Mouse (Mus musculus) embryonic facial prominence, embryonic 10.5 days (tissue): Measurements from ENCODE around the gene Vcl. TPM values are rescaled to one million over a fixed set of nuclear protein-coding genes. Genes with fewer than 3 reads are reported as not detected.

Experiments
- DNase-seq: peaks from one replicate; pipeline ENCODE4 v3.0.0-alpha.2; 2017; ENCODE audit warnings: low spot score
- H3K27ac ChIP-seq: fragments of 300-500 bp; sonication (generic); replicated peaks from 2 replicates; pipeline ENCODE4 v1.5.1; 2016; ENCODE audit warnings: mild to moderate bottlenecking
- H3K27me3 ChIP-seq: fragments of 300-500 bp; sonication (generic); replicated peaks from 2 replicates; pipeline ENCODE4 v1.6.1; 2016; ENCODE audit warnings: low read depth, mild to moderate bottlenecking; ENCODE audit not compliant: poor library complexity, severe bottlenecking
- H3K36me3 ChIP-seq: fragments of 300-500 bp; sonication (generic); replicated peaks from 2 replicates; pipeline ENCODE4 v1.6.1; 2016; ENCODE audit warnings: mild to moderate bottlenecking, moderate library complexity
- H3K4me1 ChIP-seq: fragments of 300-500 bp; sonication (generic); 2 replicates; pipeline ENCODE4 v1.6.1; 2016
- H3K4me3 ChIP-seq: fragments of 300-500 bp; sonication (generic); 2 replicates; pipeline ENCODE4 v1.5.1; 2016; ENCODE audit warnings: mild to moderate bottlenecking, moderate library complexity
- H3K9me3 ChIP-seq: fragments of 300-500 bp; sonication (generic); 2 replicates; pipeline ENCODE4 v1.6.1; 2016; ENCODE audit warnings: mild to moderate bottlenecking
- WGBS: fragments of 180-500 bp; shearing (Covaris S2); methylation state at CpG from one replicate; pipeline ENCODE4 v1.1.7; 2016; 5-methylcytosine and 5-hydroxymethylcytosine counted together
- polyA plus RNA-seq: library from polyadenylated mRNA; unstranded; fragments of >200 nt; fragmentation: Nextera tagmentation; extraction: Ambion mirVana; gene quantifications from 2 replicates; pipeline ENCODE4 v1.2.1, GENCODE M21; 2016

Vcl gene
- polyA plus RNA-seq, 1 experiment from 2014 or later, result 36.4 TPM

DNA sequence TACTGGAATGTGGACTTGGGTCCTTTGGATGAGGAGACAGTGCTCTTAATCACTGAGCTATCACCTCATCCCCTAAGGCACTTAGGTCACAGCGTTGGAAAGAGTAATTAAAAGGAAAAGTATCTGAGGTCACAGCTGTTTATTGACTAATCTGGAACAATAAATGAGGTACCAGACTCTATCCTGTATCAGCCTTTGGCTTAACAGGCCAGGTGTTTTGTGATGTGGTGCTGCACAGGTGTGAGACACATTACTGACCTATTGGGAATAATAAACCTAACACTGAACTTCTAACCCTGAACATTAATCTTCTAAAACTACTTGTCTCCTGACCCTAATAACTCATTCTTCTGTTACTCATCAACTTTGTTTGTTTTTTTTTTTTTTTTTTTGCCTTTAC lies 33.3 kb downstream of the Vcl start:
- no peaks in the 10 kb centered on the region for H3K36me3 ChIP-seq
- no peak overlapping the region for H3K4me3 ChIP-seq
- DNase-seq, result no peak
- no peaks in the 10 kb centered on the region for H3K4me1 ChIP-seq
- no peak overlapping the region for H3K27ac ChIP-seq
- no peaks in the 10 kb centered on the region for H3K27me3 ChIP-seq
- H3K9me3 ChIP-seq, result no peaks in the 10 kb centered on the region
- 67% methylated on average over 1 of the region's 1 CpGs for WGBS

DNA sequence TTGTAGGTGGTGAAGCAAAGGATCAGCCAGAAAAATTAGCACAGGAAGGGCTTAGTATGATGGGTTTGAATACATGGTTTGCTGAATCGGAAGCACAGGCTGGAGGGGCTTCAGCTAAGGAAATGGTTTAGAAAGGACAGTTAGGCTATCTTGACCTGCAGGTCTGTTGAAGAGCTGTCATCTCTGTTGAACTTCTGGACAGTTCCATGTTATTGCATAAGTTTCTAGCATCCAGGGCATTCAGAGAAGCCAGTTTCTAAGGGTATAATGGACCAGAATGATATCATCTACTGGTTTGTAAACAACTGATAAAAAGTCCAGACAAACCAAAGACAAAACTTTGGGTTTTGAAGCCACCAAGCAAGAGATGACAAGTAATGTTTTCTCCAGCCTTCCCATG lies 33.7 kb downstream of the Vcl start:
- WGBS, result 83% methylated on average over 1 of the region's 1 CpGs
- H3K4me1 ChIP-seq, result no peaks in the 10 kb centered on the region
- no peaks in the 10 kb centered on the region for H3K27me3 ChIP-seq
- no peaks in the 10 kb centered on the region for H3K9me3 ChIP-seq
- no peaks in the 10 kb centered on the region for H3K36me3 ChIP-seq
- DNase-seq, result no peak
- H3K27ac ChIP-seq, result no peak overlapping the region
- no peak overlapping the region for H3K4me3 ChIP-seq

DNA sequence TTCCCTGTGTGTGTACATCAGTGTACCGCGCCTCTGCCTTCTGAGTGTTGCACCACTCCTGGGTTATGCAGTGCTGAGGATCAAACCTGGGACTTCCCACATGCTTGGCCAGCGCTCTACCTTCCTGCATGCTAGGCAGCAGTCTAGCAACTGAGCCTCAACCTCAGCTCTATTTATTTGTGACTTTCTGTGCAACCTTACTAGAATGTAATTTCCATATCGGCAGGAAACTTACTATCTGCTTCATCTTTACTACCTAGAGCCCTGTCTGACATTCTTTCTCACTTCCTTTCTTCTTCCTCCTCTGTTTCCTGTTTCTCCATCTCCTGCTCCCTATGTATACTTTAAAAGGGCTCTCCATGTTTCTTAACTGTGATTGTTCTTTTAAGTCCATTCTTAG lies 34.7 kb downstream of the Vcl start:
- Histone ChIP-seq H3K27me3 (no peaks in the 10 kb centered on the region), H3K9me3 (no peaks in the 10 kb centered on the region), H3K36me3 (no peaks in the 10 kb centered on the region), H3K4me3 (no peak overlapping the region), H3K27ac (no peak overlapping the region), H3K4me1 (no peaks in the 10 kb centered on the region)
- no peak for DNase-seq
- WGBS, result 93% methylated on average over 4 of the region's 4 CpGs

DNA sequence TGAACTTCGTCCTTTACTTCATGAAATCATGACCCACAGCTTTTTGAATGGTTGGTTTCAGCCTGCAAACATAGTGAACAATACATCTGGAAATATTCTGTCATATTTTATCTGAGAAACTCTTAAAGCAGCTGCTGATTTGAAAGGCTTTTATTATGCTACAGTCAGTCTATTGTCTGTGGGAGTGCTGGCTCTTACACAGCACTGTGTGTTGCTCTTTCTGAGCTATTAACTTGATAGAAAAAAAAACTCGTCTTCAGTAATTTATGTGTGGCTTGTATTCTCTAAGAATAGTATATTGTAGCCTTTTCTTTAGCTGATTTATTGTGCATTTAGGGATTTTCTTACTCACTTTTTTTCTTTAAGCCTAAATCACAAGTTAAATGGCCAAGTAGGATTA lies 35.1 kb downstream of the Vcl start:
- 81% methylated on average over 2 of the region's 2 CpGs for WGBS
- Histone ChIP-seq H3K4me1 (no peaks in the 10 kb centered on the region), H3K9me3 (no peaks in the 10 kb centered on the region), H3K27me3 (no peaks in the 10 kb centered on the region), H3K4me3 (no peak overlapping the region), H3K27ac (no peak overlapping the region), H3K36me3 (no peaks in the 10 kb centered on the region)
- DNase-seq, result no peak

DNA sequence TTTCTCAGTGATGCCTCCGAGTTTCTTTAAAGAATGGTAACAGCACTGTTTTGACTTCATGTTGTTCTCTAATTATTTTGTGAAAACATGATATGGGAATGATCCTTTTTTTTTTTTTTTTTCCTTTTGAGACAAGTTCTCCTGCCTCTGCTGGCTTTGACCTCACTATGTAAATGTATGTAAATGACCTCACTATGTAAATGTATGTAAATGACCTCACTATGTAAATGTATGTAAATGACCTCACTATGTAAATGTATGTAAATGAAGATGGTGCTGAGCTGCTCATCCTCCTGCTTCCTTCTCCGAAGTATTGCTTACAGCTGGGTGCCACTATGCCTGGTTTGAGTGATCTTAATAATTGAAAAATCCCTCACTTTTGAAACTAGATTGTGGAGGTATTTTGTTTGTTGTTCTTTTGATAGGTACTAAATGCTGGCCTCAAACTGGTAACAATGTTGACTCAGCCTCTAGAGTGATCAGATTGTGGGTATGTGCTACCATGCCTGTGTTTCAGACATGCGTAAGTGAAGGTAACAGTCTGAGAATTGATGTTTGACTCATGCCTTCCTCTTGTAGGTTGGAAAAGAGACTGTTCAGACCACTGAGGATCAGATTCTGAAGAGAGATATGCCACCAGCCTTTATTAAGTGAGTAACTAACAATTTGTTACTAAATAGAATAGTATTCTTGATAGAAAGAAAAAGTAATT lies 37.9 kb downstream of the Vcl start:
- Histone ChIP-seq H3K4me1 (no peaks in the 10 kb centered on the region), H3K4me3 (no peak overlapping the region), H3K9me3 (no peaks in the 10 kb centered on the region), H3K36me3 (no peaks in the 10 kb centered on the region), H3K27me3 (no peaks in the 10 kb centered on the region), H3K27ac (no peak overlapping the region)
- 91% methylated on average over 3 of the region's 3 CpGs for WGBS
- no peak for DNase-seq

DNA sequence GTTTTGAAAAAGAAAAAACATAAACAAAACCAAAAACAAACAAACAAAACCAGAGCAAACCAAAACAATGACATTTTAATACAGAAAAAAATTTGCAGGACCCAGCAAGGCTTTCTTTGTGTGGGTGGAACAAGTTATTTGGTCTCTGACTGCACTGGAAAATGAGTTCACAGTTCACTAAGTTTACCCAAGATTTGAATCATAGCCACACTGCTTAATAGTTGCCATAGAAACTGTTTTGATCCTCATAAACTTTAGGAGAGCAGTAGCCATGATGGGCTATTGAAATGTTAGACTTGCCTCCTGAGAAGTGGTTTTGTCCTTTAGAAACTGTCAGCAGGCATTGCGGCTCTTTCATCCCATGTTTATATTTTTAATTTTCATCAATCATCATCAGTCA lies 39.9 kb downstream of the Vcl start:
- Histone ChIP-seq H3K4me1 (no peaks in the 10 kb centered on the region), H3K9me3 (no peaks in the 10 kb centered on the region), H3K36me3 (no peaks in the 10 kb centered on the region), H3K27ac (no peak overlapping the region), H3K4me3 (no peak overlapping the region), H3K27me3 (no peaks in the 10 kb centered on the region)
- WGBS, result 96% methylated on average over 1 of the region's 1 CpGs
- DNase-seq, result no peak

DNA sequence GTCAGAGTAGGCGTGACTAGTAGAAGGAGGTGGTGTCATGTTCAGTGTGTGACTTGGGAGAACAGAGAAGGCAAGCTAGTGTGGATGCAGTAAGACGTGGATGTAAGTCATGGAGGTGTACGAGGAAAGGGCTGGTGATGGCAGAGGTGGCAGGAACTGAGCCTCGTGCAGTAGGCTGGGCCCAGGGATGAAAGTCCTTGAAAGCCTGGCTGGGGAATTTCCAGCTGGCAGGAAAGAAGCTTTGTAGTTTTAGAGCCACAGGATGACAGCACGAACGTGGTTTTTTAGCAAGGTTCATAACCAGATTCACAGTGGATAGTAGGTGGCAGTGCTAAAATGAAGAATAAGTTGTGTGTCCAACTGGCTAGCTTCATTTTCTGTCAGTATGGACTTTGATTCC lies 41.2 kb downstream of the Vcl start:
- no peaks in the 10 kb centered on the region for H3K27me3 ChIP-seq
- H3K36me3 ChIP-seq, result no peaks in the 10 kb centered on the region
- no peaks in the 10 kb centered on the region for H3K4me1 ChIP-seq
- 72% methylated on average over 6 of the region's 6 CpGs for WGBS
- no peak overlapping the region for H3K27ac ChIP-seq
- H3K9me3 ChIP-seq, result no peaks in the 10 kb centered on the region
- no peak overlapping the region for H3K4me3 ChIP-seq
- DNase-seq, result no peak

DNA sequence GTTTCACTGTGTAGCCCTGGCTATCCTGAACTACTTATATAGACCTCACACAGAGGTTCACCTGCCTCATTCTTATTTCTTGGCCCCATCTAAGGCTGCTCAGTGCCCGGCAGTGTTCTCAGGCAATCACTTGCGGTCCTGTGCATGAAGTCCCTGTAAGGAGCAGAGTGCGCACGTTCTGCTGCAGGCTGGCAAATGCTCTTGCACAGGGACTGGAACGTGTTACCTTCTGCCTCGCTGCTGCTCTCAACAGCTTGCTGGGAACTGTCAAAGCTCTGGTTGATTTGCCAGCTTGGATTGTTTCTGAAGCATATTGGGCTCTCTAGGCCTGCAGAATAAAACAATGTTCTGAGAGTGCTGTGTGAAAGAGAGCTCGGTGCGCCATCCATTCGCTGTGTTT lies 41.7 kb downstream of the Vcl start:
- no peaks in the 10 kb centered on the region for H3K9me3 ChIP-seq
- H3K27me3 ChIP-seq, result no peaks in the 10 kb centered on the region
- H3K4me1 ChIP-seq, result no peaks in the 10 kb centered on the region
- H3K36me3 ChIP-seq, result no peaks in the 10 kb centered on the region
- WGBS, result 90% methylated on average over 9 of the region's 9 CpGs
- no peak for DNase-seq
- no peak overlapping the region for H3K27ac ChIP-seq
- no peak overlapping the region for H3K4me3 ChIP-seq

DNA sequence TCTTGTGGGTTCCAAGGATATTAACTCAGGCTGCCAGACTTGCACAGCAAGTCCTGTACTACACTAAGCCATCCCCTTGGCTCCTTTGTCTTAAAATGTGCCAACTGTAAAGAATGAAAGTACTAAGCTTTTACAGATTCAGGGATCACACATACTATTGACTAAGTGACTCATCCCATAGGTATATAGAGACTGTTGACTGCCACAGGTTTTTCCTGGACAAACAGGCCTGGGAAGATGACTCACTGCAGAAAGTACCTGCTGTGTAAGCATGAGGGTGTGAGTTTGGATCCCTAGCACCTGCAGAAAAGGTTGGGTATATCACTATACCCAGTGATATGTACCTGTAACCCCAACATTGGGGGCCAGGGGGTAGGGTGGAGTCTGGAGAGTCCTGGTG lies 44.6 kb downstream of the Vcl start:
- H3K9me3 ChIP-seq, result no peaks in the 10 kb centered on the region
- no peak overlapping the region for H3K27ac ChIP-seq
- no peaks in the 10 kb centered on the region for H3K27me3 ChIP-seq
- H3K4me3 ChIP-seq, result no peak overlapping the region
- no peaks in the 10 kb centered on the region for H3K36me3 ChIP-seq
- no peak for DNase-seq
- no peaks in the 10 kb centered on the region for H3K4me1 ChIP-seq

DNA sequence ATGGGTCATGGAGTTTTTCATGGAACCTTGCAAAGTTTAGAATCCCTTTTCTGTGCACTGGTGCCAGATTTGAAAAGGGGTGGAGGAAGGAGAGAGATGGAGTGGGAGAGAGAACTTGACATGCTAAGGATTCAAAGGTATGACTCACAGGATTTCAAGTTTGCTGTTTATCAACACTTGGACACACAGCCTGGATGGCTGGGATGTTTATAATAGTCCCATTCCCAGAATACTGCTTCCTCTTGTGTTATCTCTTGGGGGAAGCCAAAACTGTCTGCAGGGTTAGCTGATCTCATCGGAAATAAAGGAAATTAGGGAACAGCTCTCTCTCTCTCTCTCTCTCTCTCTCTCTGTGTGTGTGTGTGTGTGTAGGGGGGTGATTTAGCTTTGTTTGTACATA lies 47.5 kb downstream of the Vcl start:
- H3K27ac ChIP-seq, result no peak overlapping the region
- H3K4me1 ChIP-seq, result no peaks in the 10 kb centered on the region
- H3K36me3 ChIP-seq, result no peaks in the 10 kb centered on the region
- 72% methylated on average over 1 of the region's 1 CpGs for whole genome bisulfite sequencing
- no peak overlapping the region for H3K4me3 ChIP-seq
- DNase-seq, result no peak
- no peaks in the 10 kb centered on the region for H3K9me3 ChIP-seq
- no peaks in the 10 kb centered on the region for H3K27me3 ChIP-seq

DNA sequence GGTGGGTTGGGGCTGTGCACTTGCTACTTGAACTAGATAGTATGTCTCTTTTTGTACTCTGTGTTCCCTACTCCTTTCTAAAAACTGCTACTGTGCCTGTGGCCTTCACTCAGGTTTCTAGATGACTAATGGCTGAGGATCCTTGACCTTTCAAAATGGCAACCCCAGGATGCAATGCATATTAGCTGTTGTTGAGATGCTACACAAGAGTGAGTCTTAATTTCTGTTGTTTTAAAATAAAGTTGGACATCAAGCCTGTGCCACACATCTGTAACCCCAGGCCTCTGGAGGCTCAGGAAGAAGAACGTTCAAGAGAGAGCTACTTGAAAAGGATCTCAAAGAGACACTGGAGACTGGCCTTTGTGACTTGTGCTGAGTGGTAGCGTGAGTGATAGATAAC lies 48.5 kb downstream of the Vcl start:
- 88% methylated on average over 2 of the region's 2 CpGs for WGBS
- H3K27me3 ChIP-seq, result no peaks in the 10 kb centered on the region
- no peak overlapping the region for H3K27ac ChIP-seq
- H3K4me3 ChIP-seq, result no peak overlapping the region
- DNase-seq, result no peak
- peaks cover 3% of the 10 kb centered on the region; the same call in 1 of the 2 replicates for H3K36me3 ChIP-seq
- no peaks in the 10 kb centered on the region for H3K4me1 ChIP-seq
- H3K9me3 ChIP-seq, result no peaks in the 10 kb centered on the region

DNA sequence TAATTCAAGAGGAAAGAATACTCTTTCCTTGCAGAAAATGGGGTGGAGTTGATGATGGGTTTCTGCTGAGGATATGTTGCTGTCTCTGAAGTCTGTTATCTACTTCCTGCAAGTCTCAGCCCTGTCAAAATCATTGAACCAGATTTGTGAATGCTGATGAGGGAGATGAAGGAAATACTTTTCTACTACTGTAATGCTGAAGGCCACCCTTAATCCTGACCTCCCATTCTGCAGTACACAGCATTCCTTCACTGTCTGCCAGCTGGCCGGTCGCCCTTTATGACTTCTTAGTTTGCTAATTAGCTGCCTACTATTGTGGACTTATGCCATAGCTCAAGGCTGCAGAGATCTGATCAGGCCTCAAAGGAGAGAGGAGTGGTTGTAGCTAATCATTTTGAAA lies 54.6 kb downstream of the Vcl start:
- no peaks in the 10 kb centered on the region for H3K9me3 ChIP-seq
- H3K4me3 ChIP-seq, result no peak overlapping the region
- H3K36me3 ChIP-seq, result peaks cover 39% of the 10 kb centered on the region
- WGBS, result 77% methylated on average over 2 of the region's 2 CpGs
- H3K27ac ChIP-seq, result no peak overlapping the region
- no peaks in the 10 kb centered on the region for H3K27me3 ChIP-seq
- H3K4me1 ChIP-seq, result no peaks in the 10 kb centered on the region
- DNase-seq, result no peak

DNA sequence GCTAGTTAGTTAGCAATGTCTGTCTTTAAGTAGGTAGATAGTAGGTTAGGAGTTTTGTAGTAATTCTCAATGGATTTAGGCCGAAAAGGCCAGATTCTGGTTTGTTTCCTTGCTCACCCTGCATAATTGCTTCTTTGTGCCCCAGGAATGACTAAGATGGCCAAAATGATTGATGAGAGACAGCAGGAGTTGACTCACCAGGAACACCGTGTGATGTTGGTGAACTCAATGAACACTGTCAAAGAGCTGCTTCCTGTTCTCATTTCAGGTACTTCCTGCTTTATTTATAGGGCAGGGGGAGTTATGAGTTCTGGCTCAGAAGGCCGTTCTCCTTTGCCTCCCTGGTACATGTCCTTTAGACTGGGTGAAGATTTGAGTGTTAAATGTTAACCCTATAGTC lies 56.3 kb downstream of the Vcl start:
- DNase-seq, result no peak
- Histone ChIP-seq H3K27me3 (no peaks in the 10 kb centered on the region), H3K4me3 (no peak overlapping the region), H3K27ac (no peak overlapping the region), H3K4me1 (no peaks in the 10 kb centered on the region), H3K36me3 (peaks cover 39% of the 10 kb centered on the region), H3K9me3 (no peaks in the 10 kb centered on the region)
- WGBS, result 62% methylated on average over 3 of the region's 3 CpGs

DNA sequence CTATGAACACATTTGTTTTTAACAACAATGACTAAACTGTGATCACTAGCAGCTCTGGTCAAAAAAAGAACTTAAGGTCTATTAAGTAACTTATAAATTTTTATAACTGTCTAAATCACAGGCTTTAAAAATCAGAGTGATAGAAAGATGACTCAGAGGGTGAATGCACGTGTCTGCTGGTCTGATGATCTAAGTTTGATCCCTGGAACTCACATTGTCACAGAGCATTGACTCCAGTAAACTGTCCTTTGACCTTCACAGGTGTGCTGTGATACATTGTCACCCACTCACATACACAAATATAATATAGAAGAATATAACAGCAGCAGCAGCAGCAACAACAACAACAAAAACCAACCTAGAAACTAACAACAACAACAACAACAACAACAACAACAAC lies 62.3 kb downstream of the Vcl start:
- no peak overlapping the region for H3K27ac ChIP-seq
- H3K9me3 ChIP-seq, result no peaks in the 10 kb centered on the region
- peaks cover 40% of the 10 kb centered on the region for H3K36me3 ChIP-seq
- no peaks in the 10 kb centered on the region for H3K4me1 ChIP-seq
- H3K27me3 ChIP-seq, result no peaks in the 10 kb centered on the region
- no peak for DNase-seq
- no peak overlapping the region for H3K4me3 ChIP-seq
- 91% methylated on average over 1 of the region's 1 CpGs for WGBS
